Mouse (Mus musculus) granulocyte monocyte progenitor cell, adult 5-6 weeks (primary cell): ENCODE measurements at regions not wholly inside any gene's neighbourhood (a gene's known extent, or its start where the extent isn't known, plus 50 kb on each side); places are given as distances from the start of the nearest gene placed in this dataset.
"Not testable (repeated sequence)": the region's sequence is repeated elsewhere in the genome, so short reads cannot be mapped to it uniquely, and the experiment has no call there.

ENCODE experiments used
- ATAC-seq: replicated peaks from 2 replicates; pipeline ENCODE4 v1.8.0; 2016; ENCODE audit warnings: mild to moderate bottlenecking, moderate TSS enrichment, inconsistent platforms; ENCODE audit not compliant: poor library complexity, severe bottlenecking

- no peak for ATAC-seq
Measured at GRCm38 (mm10) chr15:37102035-37102555, 94.5 kb upstream of the Zfp706 start.

GRCm38 (mm10) chr15:37101419-37101818 lies 93.8 kb upstream of the Zfp706 start:
- ATAC-seq: no peak

GRCm38 (mm10) chr15:37100767-37101288 lies 93.3 kb upstream of the Zfp706 start:
- no peak for ATAC-seq

GRCm38 (mm10) chr15:37099927-37100766 lies 92.6 kb upstream of the Zfp706 start:
- peak; percentile 82 for ATAC-seq

- ATAC-seq: no peak
Measured at GRCm38 (mm10) chr15:37099176-37099575, 91.6 kb upstream of the Zfp706 start.

- ATAC-seq: no peak
Measured at GRCm38 (mm10) chr15:37097426-37097825, 89.9 kb upstream of the Zfp706 start.

GRCm38 (mm10) chr15:37091171-37091570 lies 83.6 kb upstream of the Zfp706 start:
- not testable (repeated sequence) for ATAC-seq

- no peak for ATAC-seq
Measured at GRCm38 (mm10) chr15:37083726-37084125, 76.2 kb upstream of the Zfp706 start.

- ATAC-seq: no peak
Measured at GRCm38 (mm10) chr15:37081836-37082235, 74.3 kb upstream of the Zfp706 start.

- ATAC-seq: no peak
Measured at GRCm38 (mm10) chr15:37080931-37081330, 73.4 kb upstream of the Zfp706 start.

GRCm38 (mm10) chr15:37080395-37080794 lies 72.8 kb upstream of the Zfp706 start:
- no peak for ATAC-seq

GRCm38 (mm10) chr15:37074207-37074606 lies 66.6 kb upstream of the Zfp706 start:
- ATAC-seq: not testable (repeated sequence)

GRCm38 (mm10) chr15:37072202-37072862 lies 64.8 kb upstream of the Zfp706 start:
- no peak for ATAC-seq

GRCm38 (mm10) chr15:37070188-37070587 lies 62.6 kb upstream of the Zfp706 start:
- no peak for ATAC-seq

- no peak for ATAC-seq
Measured at GRCm38 (mm10) chr15:37067326-37067725, 59.8 kb upstream of the Zfp706 start.

- ATAC-seq: no peak
Measured at GRCm38 (mm10) chr15:37065926-37066550, 58.5 kb upstream of the Zfp706 start.

GRCm38 (mm10) chr15:37065408-37065807 lies 57.8 kb upstream of the Zfp706 start:
- no peak for ATAC-seq

- no peak for ATAC-seq
Measured at GRCm38 (mm10) chr15:37063781-37064383, 56.3 kb upstream of the Zfp706 start.

GRCm38 (mm10) chr15:37062585-37062984 lies 55.0 kb upstream of the Zfp706 start:
- no peak for ATAC-seq

GRCm38 (mm10) chr15:37061501-37061900 lies 53.9 kb upstream of the Zfp706 start:
- no peak for ATAC-seq
